Mouse (Mus musculus) spleen, adult 2 months (tissue): ENCODE results near the gene Vnn3. TPM values are rescaled to one million over a fixed set of nuclear protein-coding genes. Genes with fewer than 3 reads are reported as not detected.

Source experiments
- DNase-seq, 2 experiments: peaks; one replicate each; pipeline versions ENCODE4 v3.0.0 to v3.0.0-alpha.2; 2012 to 2021; ENCODE audit warnings: low spot score in 2 of 2, low read depth in 1 of 2
- H3K27ac ChIP-seq: fragments of 200-500 bp; 2 replicates; pipeline ENCODE4 v1.5.1; 2012; ENCODE audit warnings: low read length, inconsistent platforms; ENCODE audit not compliant: insufficient read depth
- H3K27me3 ChIP-seq: fragments of 200-500 bp; 2 replicates; pipeline ENCODE4 v1.6.1; 2012; ENCODE audit warnings: mild to moderate bottlenecking, moderate library complexity, low read length, inconsistent platforms; ENCODE audit not compliant: control insufficient read depth, insufficient read depth
- H3K36me3 ChIP-seq: fragments of 200-500 bp; 2 replicates; pipeline ENCODE4 v1.6.1; 2012; ENCODE audit warnings: mild to moderate bottlenecking, low read length, inconsistent platforms; ENCODE audit not compliant: control insufficient read depth, insufficient read depth
- H3K4me1 ChIP-seq: fragments of 200-500 bp; 2 replicates; pipeline ENCODE4 v1.6.1; 2011; ENCODE audit warnings: inconsistent platforms; ENCODE audit not compliant: control insufficient read depth, insufficient read depth, insufficient read length
- H3K4me3 ChIP-seq: fragments of 200-500 bp; 2 replicates; pipeline ENCODE4 v1.5.1; 2011; ENCODE audit warnings: mild to moderate bottlenecking, inconsistent platforms; ENCODE audit not compliant: insufficient read depth, insufficient read length; ENCODE audit errors: extremely low read depth
- CTCF ChIP-seq: fragments of 200-500 bp; IDR thresholded peaks from 2 replicates; pipeline ENCODE4 v1.5.1; 2011; ENCODE audit warnings: mild to moderate bottlenecking, inconsistent platforms; ENCODE audit not compliant: insufficient read depth, insufficient read length, insufficient replicate concordance; ENCODE audit errors: extremely low read depth
- POLR2A ChIP-seq: fragments of 200-500 bp; IDR thresholded peaks from 2 replicates; pipeline ENCODE4 v1.6.1; 2011; ENCODE audit warnings: low read depth, low read length, inconsistent platforms
- WGBS: fragments of 180-500 bp; shearing (Covaris S2); methylation state at CpG from one replicate; pipeline ENCODE4 v1.1.7; 2018; 5-methylcytosine and 5-hydroxymethylcytosine counted together
- polyA plus RNA-seq: library from polyadenylated mRNA; depleted of rRNA; stranded (reverse); fragments of >200 nt; gene quantifications from 2 replicates; pipeline ENCODE4 v1.2.3, GENCODE M21; 2012

Vnn3 gene
- polyA plus RNA-seq, 1 experiment, result 2.2 TPM

DNA sequence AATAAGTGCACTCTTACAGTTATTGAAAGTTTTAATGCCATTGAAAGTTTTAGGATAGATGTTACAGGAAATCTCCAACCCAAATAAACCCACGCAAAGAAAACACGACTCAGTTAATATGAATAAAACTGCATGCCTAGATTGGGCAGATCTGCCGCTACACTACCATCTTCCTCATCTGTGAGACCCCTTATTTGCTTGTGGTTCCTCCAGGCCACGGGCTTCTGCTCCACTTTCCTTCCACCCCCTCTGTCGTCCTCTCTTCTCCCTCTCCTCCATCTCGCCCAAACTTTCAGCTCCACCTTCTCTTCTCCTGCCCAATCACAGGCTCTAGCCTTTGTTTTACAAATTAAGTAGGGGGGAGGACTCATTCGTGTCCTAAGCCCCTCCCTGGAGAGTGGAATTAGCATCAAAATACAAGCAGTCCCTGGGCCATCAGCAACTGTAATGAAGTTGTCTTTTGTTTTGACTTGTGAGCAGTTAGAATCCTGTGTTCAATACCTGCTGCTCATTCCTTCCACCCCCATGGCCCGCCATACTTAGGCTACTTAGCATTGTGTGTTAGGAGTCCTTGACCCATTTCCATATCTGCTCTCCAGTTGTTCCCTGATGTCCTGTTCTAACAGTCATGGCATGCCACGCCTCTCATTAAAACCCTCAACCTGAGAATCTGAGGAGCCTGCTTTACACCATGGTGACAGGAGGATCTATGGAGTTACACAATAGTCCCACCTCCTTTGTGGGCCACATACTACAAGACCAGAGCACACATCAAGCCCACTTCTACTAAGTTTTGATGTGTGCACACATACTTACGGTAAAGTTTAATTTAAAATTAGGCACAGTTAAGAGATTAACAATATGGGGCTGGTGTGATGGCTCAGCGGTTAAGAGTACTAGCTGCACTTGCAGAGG lies 38.2 kb upstream of the Vnn3 start:
- Histone ChIP-seq H3K36me3 (no peaks in the 10 kb centered on the region), H3K4me3 (no peak overlapping the region), H3K4me1 (no peaks in the 10 kb centered on the region), H3K27ac (no peak overlapping the region), H3K27me3 (no peaks in the 10 kb centered on the region)
- DNase-seq, result no peak
- 72% methylated on average over 11 of the region's 11 CpGs for WGBS
- TF ChIP-seq POLR2A (no peak), CTCF (no peak)

DNA sequence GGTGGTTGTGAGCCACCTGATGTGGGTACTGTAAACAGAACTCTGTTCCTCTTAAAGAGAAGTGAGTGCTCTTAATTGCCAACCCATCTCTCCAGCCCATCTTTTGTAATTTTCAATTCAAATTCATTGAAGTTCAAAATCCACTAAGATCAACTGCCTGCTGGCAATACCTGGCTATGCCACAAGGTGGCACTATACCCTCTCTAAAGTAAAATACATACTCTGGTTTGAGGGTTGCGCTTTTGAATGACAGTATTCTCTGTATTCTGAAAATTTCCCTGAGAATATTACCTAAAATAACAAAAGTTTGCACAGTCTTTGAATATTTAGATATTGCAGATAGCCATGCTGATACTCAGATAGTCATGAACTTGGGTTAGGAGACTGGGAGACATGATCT lies 36.1 kb upstream of the Vnn3 start:
- Histone ChIP-seq H3K36me3 (no peaks in the 10 kb centered on the region), H3K27me3 (no peaks in the 10 kb centered on the region), H3K4me1 (no peaks in the 10 kb centered on the region), H3K4me3 (no peak overlapping the region), H3K27ac (no peak overlapping the region)
- 52% methylated on average over 1 of the region's 1 CpGs for WGBS
- TF ChIP-seq CTCF (no peak), POLR2A (no peak)
- DNase-seq, result peak; percentile 9 to 59

DNA sequence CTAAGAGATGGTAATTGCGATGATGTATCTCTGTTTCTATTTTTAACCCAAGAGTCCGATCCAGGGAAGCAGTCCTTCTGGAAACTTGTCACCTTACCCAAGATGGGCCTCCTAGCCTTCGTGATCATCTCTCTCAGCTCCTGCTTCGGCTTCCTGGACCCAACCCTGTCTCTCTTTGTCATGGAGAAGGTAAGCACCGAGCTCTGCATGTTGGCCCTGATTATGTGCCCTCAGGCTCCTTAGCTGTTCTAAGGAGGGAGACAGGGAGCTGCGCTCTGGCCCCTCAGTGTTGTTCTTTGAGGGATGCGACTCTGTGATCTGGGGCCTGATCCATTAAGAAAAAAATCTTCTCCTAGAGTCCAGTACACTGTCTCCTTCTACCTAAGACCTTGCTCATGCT lies 35.0 kb upstream of the Vnn3 start:
- H3K27ac ChIP-seq, result no peak overlapping the region
- no peaks in the 10 kb centered on the region for H3K4me1 ChIP-seq
- no peaks in the 10 kb centered on the region for H3K36me3 ChIP-seq
- 93% methylated on average over 7 of the region's 7 CpGs for WGBS
- no peaks in the 10 kb centered on the region for H3K27me3 ChIP-seq
- DNase-seq, result no peak
- H3K4me3 ChIP-seq, result no peak overlapping the region
- TF ChIP-seq POLR2A (no peak), CTCF (no peak)

DNA sequence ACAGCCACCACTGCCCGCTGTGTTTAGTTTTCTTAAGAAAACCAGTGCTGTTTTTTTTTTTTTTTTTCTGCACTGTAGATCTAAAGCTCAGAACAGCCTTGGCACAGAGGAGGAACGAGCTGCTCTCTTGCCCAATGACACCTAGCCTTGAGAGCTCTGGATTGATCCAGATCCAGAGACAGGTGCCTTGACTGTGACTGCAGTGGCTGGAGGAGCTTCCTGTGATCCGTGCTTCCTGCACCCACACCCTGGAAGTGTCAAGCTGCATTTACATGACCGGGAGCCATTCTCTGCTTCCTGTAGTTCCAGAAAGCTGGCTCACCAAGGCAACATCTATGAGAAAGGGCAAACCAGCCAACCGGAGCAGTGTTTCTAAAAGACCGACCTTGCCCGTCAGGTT lies 24.7 kb upstream of the Vnn3 start:
- Histone ChIP-seq H3K4me3 (no peak overlapping the region), H3K27me3 (no peaks in the 10 kb centered on the region), H3K4me1 (no peaks in the 10 kb centered on the region), H3K27ac (no peak overlapping the region), H3K36me3 (no peaks in the 10 kb centered on the region)
- DNase-seq, result no peak
- WGBS, result 89% methylated on average over 7 of the region's 7 CpGs
- TF ChIP-seq CTCF (no peak), POLR2A (no peak)

DNA sequence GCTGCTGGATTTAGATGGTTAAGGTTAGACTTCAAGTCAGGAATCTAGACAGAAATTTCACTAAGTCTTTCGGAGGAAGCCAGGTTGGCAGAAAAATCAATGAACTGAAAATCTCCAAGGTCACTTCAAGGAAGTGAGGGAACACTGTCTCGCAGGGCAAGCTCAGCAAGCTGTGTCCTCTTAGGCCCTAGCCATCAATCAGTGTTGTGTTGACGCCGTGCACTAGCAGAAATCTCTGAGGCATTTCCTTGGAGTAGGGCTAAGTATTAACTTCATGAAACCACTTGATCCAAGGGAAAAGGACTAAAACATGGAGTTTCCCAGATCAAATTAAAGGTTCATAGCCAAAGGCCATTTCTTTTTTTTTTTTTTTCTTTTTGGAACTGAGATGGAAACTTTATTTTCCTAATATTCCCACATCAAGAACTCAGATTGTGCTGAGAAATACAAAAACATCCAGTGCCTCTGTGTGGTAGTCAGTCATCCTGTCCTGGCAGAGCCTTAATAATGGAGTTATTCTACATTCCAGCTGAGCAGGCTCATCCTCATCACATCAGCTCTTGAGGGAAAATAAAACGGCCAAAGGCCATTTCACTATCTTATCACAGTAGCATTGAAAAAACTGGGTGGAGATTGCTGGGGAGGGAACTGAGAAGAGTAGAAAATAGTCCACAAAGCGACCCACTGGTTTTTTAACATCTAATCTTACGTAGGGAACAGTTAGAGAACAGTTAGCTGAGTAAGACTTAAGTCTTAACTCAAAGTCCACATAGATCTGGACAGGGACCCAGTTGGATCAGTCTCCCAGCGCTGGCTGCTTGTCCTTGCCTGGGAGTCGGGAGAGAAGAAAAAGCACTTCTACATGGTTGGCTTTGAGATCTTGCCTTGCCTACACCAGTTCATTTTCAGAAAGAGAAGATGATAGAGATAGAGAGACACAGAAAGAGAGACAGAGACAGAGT lies 15.0 kb upstream of the Vnn3 start:
- Histone ChIP-seq H3K36me3 (no peaks in the 10 kb centered on the region), H3K27ac (no peak overlapping the region), H3K4me3 (no peak overlapping the region), H3K4me1 (peaks cover 4% of the 10 kb centered on the region; the same call in 1 of the 2 replicates), H3K27me3 (no peaks in the 10 kb centered on the region)
- DNase-seq, result no peak
- 83% methylated on average over 9 of the region's 9 CpGs for WGBS
- no peak for TF ChIP-seq POLR2A
- no peak for TF ChIP-seq CTCF

DNA sequence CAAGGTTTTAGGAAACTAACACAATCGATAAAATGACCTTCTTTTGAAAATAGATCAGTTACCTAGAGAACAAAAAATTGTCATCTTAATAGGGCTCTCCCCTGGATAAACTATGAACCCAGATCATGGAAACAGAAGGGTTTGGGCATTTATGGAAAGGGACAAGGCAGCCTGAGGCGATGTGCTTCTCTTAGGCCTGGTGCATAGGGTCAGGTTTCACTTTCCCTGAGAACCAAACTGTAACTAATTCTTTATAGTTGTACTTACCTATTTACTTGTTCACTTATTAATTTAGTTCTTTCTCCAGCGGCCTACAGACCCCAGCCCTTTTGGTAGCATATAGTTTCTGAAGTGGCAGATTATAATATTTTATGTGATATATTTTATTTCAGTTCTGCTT lies 14.1 kb upstream of the Vnn3 start:
- no peaks in the 10 kb centered on the region for H3K36me3 ChIP-seq
- H3K27me3 ChIP-seq, result no peaks in the 10 kb centered on the region
- TF ChIP-seq CTCF (no peak), POLR2A (no peak)
- DNase-seq, result no peak
- H3K4me3 ChIP-seq, result no peak overlapping the region
- no peak overlapping the region for H3K27ac ChIP-seq
- peaks cover 4% of the 10 kb centered on the region; the same call in 1 of the 2 replicates for H3K4me1 ChIP-seq
- WGBS, result 84% methylated on average over 3 of the region's 3 CpGs
